Mouse (Mus musculus) liver, embryonic 16.5 days (tissue): Measurements from ENCODE around the gene Ank2. TPM values are rescaled to one million over a fixed set of nuclear protein-coding genes. Genes with fewer than 3 reads are reported as not detected.

Experiments
- ATAC-seq: fragments of 200-750 bp; cut with Nextera tagmentation; 2 replicates; pipeline ENCODE4 v1.8.0; 2017; ENCODE audit warnings: low read depth, mild to moderate bottlenecking, moderate number of reproducible peaks, moderate library complexity
- H3K27ac ChIP-seq: fragments of 300-500 bp; sonication (generic); 2 replicates; pipeline ENCODE4 v1.5.1; 2014; ENCODE audit warnings: mild to moderate bottlenecking, low read length
- H3K27me3 ChIP-seq: fragments of 300-500 bp; sonication (generic); 2 replicates; pipeline ENCODE4 v1.6.1; 2014; ENCODE audit warnings: low read depth, low read length, mixed read lengths; ENCODE audit not compliant: control insufficient read depth, insufficient read depth
- H3K36me3 ChIP-seq: fragments of 300-500 bp; sonication (generic); 2 replicates; pipeline ENCODE4 v1.6.1; 2014; ENCODE audit warnings: mild to moderate bottlenecking; ENCODE audit not compliant: control insufficient read depth, insufficient read depth
- H3K4me1 ChIP-seq: fragments of 300-500 bp; sonication (generic); 2 replicates; pipeline ENCODE4 v1.6.1; 2014; ENCODE audit warnings: low read depth, low read length, mixed read lengths; ENCODE audit not compliant: control insufficient read depth
- H3K4me2 ChIP-seq: fragments of 300-500 bp; sonication (generic); 2 replicates; pipeline ENCODE4 v1.6.1; 2014; ENCODE audit warnings: low read depth, low read length, mixed read lengths
- H3K4me3 ChIP-seq: fragments of 300-500 bp; sonication (generic); 2 replicates; pipeline ENCODE4 v1.5.1; 2014; ENCODE audit warnings: low read depth, mild to moderate bottlenecking, low read length
- H3K9ac ChIP-seq: fragments of 300-500 bp; sonication (generic); 2 replicates; pipeline ENCODE4 v1.6.1; 2014; ENCODE audit warnings: low read depth, low read length
- H3K9me3 ChIP-seq: fragments of 300-500 bp; sonication (generic); replicated peaks from 2 replicates; pipeline ENCODE4 v1.6.1; 2016; ENCODE audit warnings: low read length; ENCODE audit not compliant: control insufficient read depth
- WGBS: fragments of 180-500 bp; shearing (Covaris S2); extraction: QIAGEN DNeasy Blood & Tissue Kit; methylation state at CpG from one replicate; pipeline ENCODE4 v1.1.7; 2014; ENCODE audit not compliant: insufficient replicate concordance; 5-methylcytosine and 5-hydroxymethylcytosine counted together
- polyA plus RNA-seq: library from polyadenylated mRNA; unstranded; fragments of >200 nt; fragmentation: Nextera tagmentation; extraction: Ambion mirVana; gene quantifications from 2 replicates; pipeline ENCODE4 v1.2.1, GENCODE M21; 2015

Gene Ank2
- polyA plus RNA-seq, 1 experiment from 2014 or later = 10.4 TPM

- no peaks in the 10 kb centered on the region for H3K4me1 ChIP-seq
- no peak for ATAC-seq
- H3K4me3 ChIP-seq = no peak overlapping the region
- WGBS = 63% methylated on average over 6 of the region's 6 CpGs
- no peaks in the 10 kb centered on the region for H3K27me3 ChIP-seq
- H3K4me2 ChIP-seq = no peak overlapping the region
- H3K36me3 ChIP-seq = no peaks in the 10 kb centered on the region
- H3K27ac ChIP-seq = no peak overlapping the region
- H3K9me3 ChIP-seq = no peaks in the 10 kb centered on the region
- no peak overlapping the region for H3K9ac ChIP-seq
Measured at GRCm38 (mm10) chr3:127303957-127304553, 195.1 kb downstream of the Ank2 start.

DNA sequence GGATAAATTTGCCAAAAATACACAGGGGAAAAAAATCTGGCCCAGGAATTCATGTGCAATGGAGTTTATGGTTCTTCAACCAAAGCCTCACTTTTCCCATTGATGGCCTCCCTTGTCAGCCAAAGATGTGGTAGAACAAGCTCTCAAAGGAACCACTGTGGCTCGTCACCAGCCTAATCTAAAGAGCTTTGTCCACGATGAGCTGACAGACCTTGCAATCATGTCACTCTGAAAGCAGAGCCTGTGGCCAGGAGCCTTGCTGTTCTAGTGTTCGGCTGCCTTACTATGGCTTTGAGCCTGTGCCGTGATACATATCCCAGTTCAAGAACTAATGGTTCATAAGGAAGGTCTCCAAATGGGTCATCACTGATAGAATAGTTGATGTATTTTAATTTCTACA, 196.1 kb downstream of the Ank2 start:
- H3K9me3 ChIP-seq = no peaks in the 10 kb centered on the region
- no peak overlapping the region for H3K4me2 ChIP-seq
- H3K4me3 ChIP-seq = no peak overlapping the region
- no peaks in the 10 kb centered on the region for H3K36me3 ChIP-seq
- 67% methylated on average over 4 of the region's 4 CpGs for WGBS
- no peak overlapping the region for H3K9ac ChIP-seq
- H3K4me1 ChIP-seq = no peaks in the 10 kb centered on the region
- H3K27me3 ChIP-seq = no peaks in the 10 kb centered on the region
- no peak for ATAC-seq
- H3K27ac ChIP-seq = no peak overlapping the region

- Histone ChIP-seq H3K4me2 (no peak overlapping the region), H3K4me3 (no peak overlapping the region), H3K36me3 (no peaks in the 10 kb centered on the region), H3K27ac (no peak overlapping the region), H3K27me3 (no peaks in the 10 kb centered on the region), H3K4me1 (no peaks in the 10 kb centered on the region), H3K9me3 (no peaks in the 10 kb centered on the region), H3K9ac (no peak overlapping the region)
- no peak for ATAC-seq
Measured at GRCm38 (mm10) chr3:127300790-127301189, 198.4 kb downstream of the Ank2 start.

- Histone ChIP-seq H3K36me3 (no peaks in the 10 kb centered on the region), H3K4me2 (no peak overlapping the region), H3K27me3 (no peaks in the 10 kb centered on the region), H3K4me3 (no peak overlapping the region), H3K27ac (no peak overlapping the region), H3K9me3 (no peaks in the 10 kb centered on the region), H3K9ac (no peak overlapping the region), H3K4me1 (no peaks in the 10 kb centered on the region)
- WGBS = 53% methylated on average over 6 of the region's 6 CpGs
- ATAC-seq = no peak
Measured at GRCm38 (mm10) chr3:127295921-127296320, 203.2 kb downstream of the Ank2 start.

DNA sequence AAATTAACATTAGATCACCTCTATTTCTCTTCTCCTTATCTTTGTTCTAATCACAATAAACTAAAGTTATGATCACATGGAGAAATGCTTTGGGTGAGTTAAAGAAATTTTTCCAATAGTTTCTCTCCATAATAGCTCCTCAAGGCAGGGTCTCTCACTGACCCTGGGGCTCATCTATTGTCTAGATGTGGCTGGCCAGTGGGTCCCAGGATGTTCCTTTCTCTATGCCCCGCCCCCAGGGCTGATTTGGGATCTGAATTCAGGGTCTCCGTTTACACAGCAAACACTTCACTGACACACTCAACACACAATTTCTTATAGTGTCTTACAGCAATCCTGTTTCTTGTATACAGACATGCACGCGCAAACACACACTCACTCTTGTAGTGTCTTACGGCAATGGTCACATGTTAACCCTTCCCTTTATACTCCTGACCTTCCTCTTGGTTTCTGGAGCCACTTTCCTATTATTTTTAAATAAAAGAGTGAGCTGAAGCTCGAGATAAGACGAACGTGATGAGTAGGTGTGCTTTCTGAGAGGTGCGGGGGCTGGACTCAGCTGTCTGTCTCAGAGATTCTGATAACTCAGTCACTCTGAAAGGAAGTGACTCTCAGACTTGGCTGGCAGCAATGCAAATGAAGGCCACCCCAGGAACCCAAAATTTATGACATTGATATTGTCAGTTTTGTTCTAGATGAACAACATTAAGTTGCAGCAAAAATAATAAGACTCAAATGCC, 204.4 kb downstream of the Ank2 start:
- no peaks in the 10 kb centered on the region for H3K4me1 ChIP-seq
- H3K27ac ChIP-seq = no peak overlapping the region
- H3K4me3 ChIP-seq = no peak overlapping the region
- ATAC-seq = no peak
- H3K9me3 ChIP-seq = no peaks in the 10 kb centered on the region
- no peaks in the 10 kb centered on the region for H3K36me3 ChIP-seq
- 54% methylated on average over 9 of the region's 9 CpGs for WGBS
- no peaks in the 10 kb centered on the region for H3K27me3 ChIP-seq
- no peak overlapping the region for H3K4me2 ChIP-seq
- no peak overlapping the region for H3K9ac ChIP-seq

DNA sequence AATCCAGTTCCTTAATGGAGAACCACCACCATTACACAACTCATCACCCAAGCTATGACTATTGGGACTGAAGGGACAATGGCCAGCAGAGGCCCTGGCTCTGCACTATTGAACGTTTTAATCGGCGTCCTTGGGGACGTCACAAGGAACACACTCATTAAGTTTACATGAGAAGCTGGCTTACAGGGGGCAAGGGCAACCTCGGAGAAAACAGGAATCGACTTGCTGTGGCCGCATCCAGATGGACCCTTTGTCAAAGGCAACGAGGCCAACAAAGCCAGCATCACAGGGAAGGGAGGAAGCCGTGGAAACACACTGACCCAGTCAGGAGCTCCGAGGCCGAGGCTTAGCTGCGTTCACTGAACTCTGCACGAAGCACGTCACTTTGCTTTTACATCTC, 205.1 kb downstream of the Ank2 start:
- no peak overlapping the region for H3K4me3 ChIP-seq
- 82% methylated on average over 14 of the region's 14 CpGs for WGBS
- no peak for ATAC-seq

GRCm38 (mm10) chr3:127293479-127293874, 205.7 kb downstream of the Ank2 start:
- Histone ChIP-seq H3K27me3 (no peaks in the 10 kb centered on the region), H3K36me3 (no peaks in the 10 kb centered on the region), H3K27ac (no peak overlapping the region), H3K9me3 (no peaks in the 10 kb centered on the region), H3K9ac (no peak overlapping the region), H3K4me1 (no peaks in the 10 kb centered on the region), H3K4me2 (no peak overlapping the region), H3K4me3 (no peak overlapping the region)
- no peak for ATAC-seq
- WGBS = 71% methylated on average over 9 of the region's 9 CpGs

More for the DNA sequence above, 205.1 kb downstream of the Ank2 start:
- no peaks in the 10 kb centered on the region for H3K4me1 ChIP-seq
- no peak overlapping the region for H3K9ac ChIP-seq
- H3K4me2 ChIP-seq = no peak overlapping the region
- H3K9me3 ChIP-seq = no peaks in the 10 kb centered on the region
- no peaks in the 10 kb centered on the region for H3K27me3 ChIP-seq
- no peak overlapping the region for H3K27ac ChIP-seq
- no peaks in the 10 kb centered on the region for H3K36me3 ChIP-seq

DNA sequence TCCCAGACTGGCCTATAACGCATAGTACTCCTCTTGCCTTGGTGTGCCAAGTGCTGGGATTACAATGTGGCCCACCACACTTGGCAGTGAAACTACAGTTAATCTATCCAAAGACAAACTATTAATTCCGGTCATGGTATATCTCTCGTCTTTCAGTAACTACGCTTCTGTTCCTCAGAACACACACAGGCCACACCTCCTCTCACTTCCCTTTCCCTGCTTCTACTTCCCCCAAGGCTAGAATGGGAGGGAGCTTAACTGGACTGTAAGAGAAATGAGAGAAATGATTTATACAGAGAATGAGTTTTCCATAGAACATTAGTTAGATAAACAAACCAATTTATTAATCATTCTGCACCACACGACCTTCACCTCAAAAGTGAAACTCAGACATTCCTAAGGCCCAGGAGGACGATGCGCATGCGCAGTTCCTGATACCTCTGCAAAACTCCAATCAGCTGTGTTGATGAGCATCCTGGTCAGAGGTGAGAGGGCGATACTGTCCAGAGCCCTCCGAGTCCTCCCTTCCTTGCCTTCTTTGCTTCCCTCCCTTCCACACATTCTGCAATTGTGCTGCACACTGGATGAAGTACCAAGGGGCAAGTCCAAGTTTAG, 206.2 kb downstream of the Ank2 start:
- Histone ChIP-seq H3K4me1 (no peaks in the 10 kb centered on the region), H3K9me3 (no peaks in the 10 kb centered on the region), H3K36me3 (no peaks in the 10 kb centered on the region), H3K4me2 (no peak overlapping the region), H3K27me3 (no peaks in the 10 kb centered on the region), H3K9ac (no peak overlapping the region), H3K27ac (no peak overlapping the region), H3K4me3 (no peak overlapping the region)
- WGBS = 68% methylated on average over 10 of the region's 10 CpGs
- ATAC-seq = no peak

- 73% methylated on average over 5 of the region's 5 CpGs for WGBS
- Histone ChIP-seq H3K9ac (no peak overlapping the region), H3K4me3 (no peak overlapping the region), H3K27ac (no peak overlapping the region), H3K27me3 (no peaks in the 10 kb centered on the region), H3K4me1 (no peaks in the 10 kb centered on the region), H3K36me3 (no peaks in the 10 kb centered on the region), H3K4me2 (no peak overlapping the region), H3K9me3 (no peaks in the 10 kb centered on the region)
- ATAC-seq = no peak
Measured at GRCm38 (mm10) chr3:127282277-127282676, 216.9 kb downstream of the Ank2 start.
